Mouse (Mus musculus) limb, embryonic 14.5 days (tissue): ENCODE results near the gene Igdcc4. TPM values are rescaled to one million over a fixed set of nuclear protein-coding genes. Genes with fewer than 3 reads are reported as not detected.

Experiments
- ATAC-seq: fragments of 200-750 bp; cut with Nextera tagmentation; 2 replicates; pipeline ENCODE4 v1.8.0; 2017; ENCODE audit warnings: low read depth, moderate number of reproducible peaks, moderate TSS enrichment; ENCODE audit not compliant: low FRiP score
- DNase-seq: peaks from one replicate; pipeline ENCODE4 v3.0.0-alpha.2; 2015; ENCODE audit warnings: low spot score
- H3K27ac ChIP-seq: fragments of 300-500 bp; sonication (generic); replicated peaks from 2 replicates; pipeline ENCODE4 v1.5.1; 2014; ENCODE audit warnings: low read depth, mild to moderate bottlenecking, low read length, moderate library complexity, mixed read lengths
- H3K27me3 ChIP-seq: fragments of 300-500 bp; sonication (generic); 2 replicates; pipeline ENCODE4 v1.6.1; 2014; ENCODE audit warnings: low read length, mixed read lengths; ENCODE audit not compliant: control insufficient read depth, insufficient read depth
- H3K36me3 ChIP-seq: fragments of 300-500 bp; sonication (generic); 2 replicates; pipeline ENCODE4 v1.6.1; 2014; ENCODE audit warnings: mild to moderate bottlenecking, low read length, moderate library complexity, mixed read lengths; ENCODE audit not compliant: control insufficient read depth, insufficient read depth
- H3K4me1 ChIP-seq: fragments of 300-500 bp; sonication (generic); 2 replicates; pipeline ENCODE4 v1.6.1; 2014; ENCODE audit warnings: antibody characterized with exemption, low read length, mixed read lengths; ENCODE audit not compliant: control insufficient read depth, insufficient read depth
- H3K4me2 ChIP-seq: fragments of 300-500 bp; sonication (generic); replicated peaks from 2 replicates; pipeline ENCODE4 v1.6.1; 2014; ENCODE audit warnings: low read depth, mild to moderate bottlenecking, low read length, moderate library complexity; ENCODE audit not compliant: severe bottlenecking
- H3K4me3 ChIP-seq: fragments of 300-500 bp; sonication (generic); replicated peaks from 2 replicates; pipeline ENCODE4 v1.5.1; 2014; ENCODE audit warnings: low read length
- H3K9ac ChIP-seq: fragments of 300-500 bp; sonication (generic); 2 replicates; pipeline ENCODE4 v1.6.1; 2014; ENCODE audit warnings: mild to moderate bottlenecking, low read depth, low read length, moderate library complexity; ENCODE audit not compliant: severe bottlenecking
- H3K9me3 ChIP-seq: fragments of 300-500 bp; sonication (generic); 2 replicates; pipeline ENCODE4 v1.6.1; 2016; ENCODE audit warnings: low read length; ENCODE audit not compliant: control insufficient read depth
- POLR2A ChIP-seq: fragments of 200-500 bp; IDR thresholded peaks from 2 replicates; pipeline ENCODE4 v1.8.0; 2012; ENCODE audit warnings: inconsistent platforms, mild to moderate bottlenecking, moderate library complexity, borderline replicate concordance; ENCODE audit not compliant: insufficient read depth, insufficient read length; ENCODE audit errors: extremely low read depth
- WGBS: fragments of 180-500 bp; shearing (Covaris S2); extraction: QIAGEN DNeasy Blood & Tissue Kit; methylation state at CpG from one replicate; pipeline ENCODE4 v1.1.7; 2014; 5-methylcytosine and 5-hydroxymethylcytosine counted together
- polyA plus RNA-seq, 2 experiments: library from polyadenylated mRNA; depleted of rRNA in 1 of 2; stranded (reverse) in 1 of 2; unstranded in 1 of 2; fragments of >200 nt; fragmentation: Nextera tagmentation in 1 of 2; extraction: Ambion mirVana in 1 of 2; gene quantifications; 2 replicates each; pipeline versions ENCODE4 v1.2.1 to v1.2.3; 2012 to 2014

Igdcc4 gene
- polyA plus RNA-seq, 2 experiments: 47.5 to 71.0 TPM

- H3K4me2 ChIP-seq: no peak overlapping the region
- no peak overlapping the region for H3K9ac ChIP-seq
- H3K36me3 ChIP-seq: no peaks in the 10 kb centered on the region
- H3K4me1 ChIP-seq: peaks cover 11% of the 10 kb centered on the region
- TF ChIP-seq POLR2A: no peak
- ATAC-seq (no peak), DNase-seq (no peak)
- no peak overlapping the region for H3K27ac ChIP-seq
- peaks cover 27% of the 10 kb centered on the region for H3K27me3 ChIP-seq
- no peaks in the 10 kb centered on the region for H3K9me3 ChIP-seq
- 76% methylated on average over 5 of the region's 5 CpGs for WGBS
- H3K4me3 ChIP-seq: no peak overlapping the region
Measured at GRCm38 (mm10) chr9:65146001-65146400, 44.7 kb downstream of the Igdcc4 start.

- Histone ChIP-seq H3K9ac (no peak overlapping the region), H3K4me2 (no peak overlapping the region), H3K36me3 (no peaks in the 10 kb centered on the region), H3K27me3 (0 out of 2 replicates have a peak, but pooled peaks cover 10% of the 10 kb centered on the region), H3K4me3 (no peak overlapping the region), H3K9me3 (no peaks in the 10 kb centered on the region), H3K4me1 (peaks cover 6% of the 10 kb centered on the region), H3K27ac (no peak overlapping the region)
- 78% methylated on average over 7 of the region's 7 CpGs for WGBS
- ATAC-seq (no peak), DNase-seq (no peak)
- TF ChIP-seq POLR2A: no peak
Measured at GRCm38 (mm10) chr9:65148507-65148906, 47.2 kb downstream of the Igdcc4 start.

GRCm38 (mm10) chr9:65152711-65153330, 51.5 kb downstream of the Igdcc4 start:
- H3K9ac ChIP-seq: peak overlapping the region; percentile 28; the same call in 1 of the 2 replicates
- no peak for TF ChIP-seq POLR2A

GRCm38 (mm10) chr9:65153331-65153711, 52.0 kb downstream of the Igdcc4 start:
- H3K4me1 ChIP-seq: peaks cover 6% of the 10 kb centered on the region
- H3K4me3 ChIP-seq: no peak overlapping the region
- no peak for ATAC-seq
- no peak for TF ChIP-seq POLR2A
- H3K4me2 ChIP-seq: no peak overlapping the region
- no peaks in the 10 kb centered on the region for H3K36me3 ChIP-seq
- no peaks in the 10 kb centered on the region for H3K9me3 ChIP-seq
- no peaks in the 10 kb centered on the region; the same call in 1 of the 2 replicates for H3K27me3 ChIP-seq
- WGBS: 13% methylated on average over 5 of the region's 5 CpGs
- peak overlapping the region; percentile 28; the same call in 1 of the 2 replicates for H3K9ac ChIP-seq
- DNase-seq: no peak
- H3K27ac ChIP-seq: 0 out of 2 replicates have a peak overlapping the region, but pooled peaks have one; percentile 13

More at GRCm38 (mm10) chr9:65152711-65153330, 51.5 kb downstream of the Igdcc4 start:
- H3K36me3 ChIP-seq: no peaks in the 10 kb centered on the region
- H3K4me3 ChIP-seq: no peak overlapping the region
- H3K4me2 ChIP-seq: no peak overlapping the region
- H3K9me3 ChIP-seq: no peaks in the 10 kb centered on the region
- no peaks in the 10 kb centered on the region; the same call in 1 of the 2 replicates for H3K27me3 ChIP-seq
- 0 out of 2 replicates have a peak overlapping the region, but pooled peaks have one; percentile 13 for H3K27ac ChIP-seq
- 51% methylated on average over 6 of the region's 6 CpGs for WGBS
- H3K4me1 ChIP-seq: peaks cover 6% of the 10 kb centered on the region
- no peak for ATAC-seq
- no peak for DNase-seq

- no peak for ATAC-seq
- WGBS: 51% methylated on average over 9 of the region's 9 CpGs
Measured at GRCm38 (mm10) chr9:65154692-65155455, 53.6 kb downstream of the Igdcc4 start.

More at GRCm38 (mm10) chr9:65154692-65155455, 53.6 kb downstream of the Igdcc4 start:
- H3K27ac ChIP-seq: no peak overlapping the region
- DNase-seq: no peak
- H3K36me3 ChIP-seq: no peaks in the 10 kb centered on the region
- H3K27me3 ChIP-seq: no peaks in the 10 kb centered on the region; the same call in 1 of the 2 replicates
- no peak overlapping the region for H3K4me3 ChIP-seq
- no peaks in the 10 kb centered on the region for H3K9me3 ChIP-seq
- no peak for TF ChIP-seq POLR2A
- no peak overlapping the region for H3K9ac ChIP-seq
- H3K4me2 ChIP-seq: no peak overlapping the region
- H3K4me1 ChIP-seq: peaks cover 6% of the 10 kb centered on the region
